Mouse (Mus musculus): ENCODE results near the gene Cbx2. TPM values are rescaled to one million over a fixed set of nuclear protein-coding genes. Genes with fewer than 3 reads are reported as not detected.

The Cbx2 gene
- polyA plus RNA-seq, 1 experiment, result 10.2 TPM

DNA sequence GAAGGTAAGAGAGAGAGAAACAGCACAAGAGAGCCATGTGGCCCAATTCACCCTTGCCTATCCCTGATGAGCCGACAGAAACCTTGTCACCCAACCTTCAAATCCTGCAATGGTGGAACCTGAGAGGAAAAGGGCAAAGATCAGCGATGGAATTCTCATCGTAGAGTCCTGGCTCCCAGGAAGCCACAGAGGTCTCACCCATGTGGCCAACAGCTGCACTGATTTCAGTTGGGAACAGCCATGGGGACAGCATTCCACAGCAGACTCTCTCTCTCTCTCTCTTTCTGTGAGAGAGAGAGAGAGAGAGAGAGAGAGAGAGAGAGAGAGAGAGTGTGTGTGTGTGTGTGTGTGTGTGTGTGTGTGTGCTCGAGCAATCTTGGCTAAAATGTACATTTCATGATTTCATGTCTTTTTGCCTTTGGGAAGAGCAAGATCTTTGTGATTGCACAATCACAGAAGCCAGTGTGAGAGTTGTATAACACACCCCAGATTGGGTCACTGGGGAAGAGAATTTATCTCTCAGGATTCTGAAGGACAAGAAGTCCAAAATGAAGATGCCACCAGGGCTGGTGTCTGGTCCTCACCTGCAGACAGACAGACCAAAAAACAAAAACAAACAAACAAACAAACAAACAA, 21.2 kb upstream of the Cbx2 start:
- TF ChIP-seq POLR2A (IDR thresholded peaks at IDR 0.05; ENCODE audit: insufficient read length, low read depth) (no peak), POLR2AphosphoS2 (IDR thresholded peaks at IDR 0.05; ENCODE audit: insufficient read length, low read depth) (no peak), TCF12 (IDR thresholded peaks at IDR 0.05; ENCODE audit: insufficient read depth, poor library complexity, severe bottlenecking) (no peak), MAX (IDR thresholded peaks at IDR 0.05; ENCODE audit: low read depth) (no peak), MYOG (IDR thresholded peaks at IDR 0.05; ENCODE audit: control insufficient read depth in 1 of 3, insufficient read depth in 1 of 3, insufficient read length in 2 of 3, low read depth in 2 of 3) (peak; percentile 8 to 74 (median 27)), REST (IDR thresholded peaks at IDR 0.05; ENCODE audit: insufficient read depth, insufficient read length) (no peak), SRF (IDR thresholded peaks at IDR 0.05; ENCODE audit: control insufficient read depth, insufficient read length, low read depth) (no peak), USF1 (IDR thresholded peaks at IDR 0.05; ENCODE audit: low read depth) (no peak), TCF3 (IDR thresholded peaks at IDR 0.05; ENCODE audit: insufficient read length, low read depth) (no peak), CEBPB (IDR thresholded peaks at IDR 0.05; ENCODE audit: insufficient read depth, poor library complexity, severe bottlenecking) (peak; percentile 79), E2F4 (IDR thresholded peaks at IDR 0.05; ENCODE audit: insufficient read depth) (no peak), MYOD1 (IDR thresholded peaks at IDR 0.05; ENCODE audit: control insufficient read depth in 1 of 3, insufficient read length in 2 of 3, low read depth in 2 of 3) (peak in 1 of 3 experiments; percentile 72)
- H3K4me3 ChIP-seq, result no peak overlapping the region
- H3K4me2 ChIP-seq (ENCODE audit: low read depth), result no peak overlapping the region
- no peaks in the 10 kb centered on the region for H3K27me3 ChIP-seq (ENCODE audit: control insufficient read depth, insufficient read depth, insufficient read length)
- no peak overlapping the region for H3ac ChIP-seq (ENCODE audit: control insufficient read depth, insufficient read length)
- H3K36me3 ChIP-seq (ENCODE audit: control insufficient read depth, insufficient read depth), result no peaks in the 10 kb centered on the region
- no peaks in the 10 kb centered on the region for H3K79me2 ChIP-seq (ENCODE audit: control insufficient read depth, insufficient read depth)

DNA sequence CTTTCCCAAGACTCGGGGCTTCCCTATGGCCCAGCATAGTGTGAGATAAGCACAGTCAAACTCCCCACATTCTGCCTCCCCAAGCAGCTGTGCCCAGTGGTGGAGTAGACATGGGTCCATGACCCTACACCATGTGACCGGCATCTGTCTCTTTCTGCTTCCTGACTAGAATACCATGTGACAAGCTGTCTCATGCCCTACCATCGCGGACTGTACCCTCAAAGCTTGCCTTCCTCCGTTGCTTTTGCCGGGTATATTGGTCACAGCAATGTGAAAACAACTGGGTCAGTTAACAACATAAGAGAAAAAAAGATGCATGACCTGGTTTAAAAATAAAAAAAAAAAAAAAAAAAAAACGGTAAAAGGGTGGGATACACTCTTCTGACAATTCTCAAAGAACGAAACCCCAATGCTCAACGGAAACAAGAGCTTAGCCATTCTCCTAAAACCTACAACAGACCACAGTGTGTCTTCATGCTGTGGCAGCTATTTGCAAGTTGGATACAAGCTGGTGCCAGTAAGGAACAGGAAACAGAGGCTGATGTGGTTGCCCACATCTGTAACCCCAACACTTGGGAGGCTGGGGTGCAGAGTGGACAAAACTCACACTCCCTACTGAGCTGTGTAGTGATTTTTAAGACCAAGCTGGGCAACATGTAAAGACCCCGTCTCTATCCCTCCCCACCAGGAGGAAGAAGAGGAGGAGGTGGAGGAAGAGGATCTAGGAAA, 17.1 kb upstream of the Cbx2 start:
- TF ChIP-seq POLR2A (IDR thresholded peaks at IDR 0.05; ENCODE audit: insufficient read length, low read depth), result no peak
- TF ChIP-seq MYOD1 (IDR thresholded peaks at IDR 0.05; ENCODE audit: control insufficient read depth in 1 of 3, insufficient read length in 2 of 3, low read depth in 2 of 3), result no peak
- no peak for TF ChIP-seq SRF (IDR thresholded peaks at IDR 0.05; ENCODE audit: control insufficient read depth, insufficient read length, low read depth)
- no peak for TF ChIP-seq POLR2AphosphoS2 (IDR thresholded peaks at IDR 0.05; ENCODE audit: insufficient read length, low read depth)
- no peak for TF ChIP-seq MAX (IDR thresholded peaks at IDR 0.05; ENCODE audit: low read depth)
- no peak for TF ChIP-seq USF1 (IDR thresholded peaks at IDR 0.05; ENCODE audit: low read depth)
- TF ChIP-seq CEBPB (IDR thresholded peaks at IDR 0.05; ENCODE audit: insufficient read depth, poor library complexity, severe bottlenecking), result no peak
- TF ChIP-seq REST (IDR thresholded peaks at IDR 0.05; ENCODE audit: insufficient read depth, insufficient read length), result no peak
- TF ChIP-seq E2F4 (IDR thresholded peaks at IDR 0.05; ENCODE audit: insufficient read depth), result no peak
- TF ChIP-seq TCF12 (IDR thresholded peaks at IDR 0.05; ENCODE audit: insufficient read depth, poor library complexity, severe bottlenecking), result no peak
- no peak for TF ChIP-seq TCF3 (IDR thresholded peaks at IDR 0.05; ENCODE audit: insufficient read length, low read depth)
- TF ChIP-seq MYOG (IDR thresholded peaks at IDR 0.05; ENCODE audit: control insufficient read depth in 1 of 3, insufficient read depth in 1 of 3, insufficient read length in 2 of 3, low read depth in 2 of 3), result no peak
- Histone ChIP-seq H3K36me3 (ENCODE audit: control insufficient read depth, insufficient read depth) (no peaks in the 10 kb centered on the region), H3K4me3 (no peak overlapping the region), H3K79me2 (ENCODE audit: control insufficient read depth, insufficient read depth) (no peaks in the 10 kb centered on the region), H3ac (ENCODE audit: control insufficient read depth, insufficient read length) (no peak overlapping the region), H3K27me3 (ENCODE audit: control insufficient read depth, insufficient read depth, insufficient read length) (no peaks in the 10 kb centered on the region), H3K4me2 (ENCODE audit: low read depth) (no peak overlapping the region)

- H3K36me3 ChIP-seq (ENCODE audit: control insufficient read depth, insufficient read depth), result no peaks in the 10 kb centered on the region
- no peaks in the 10 kb centered on the region for H3K79me2 ChIP-seq (ENCODE audit: control insufficient read depth, insufficient read depth)
- TF ChIP-seq MYOD1 (IDR thresholded peaks at IDR 0.05; ENCODE audit: control insufficient read depth in 1 of 3, insufficient read length in 2 of 3, low read depth in 2 of 3), result no peak
- no peak for TF ChIP-seq USF1 (IDR thresholded peaks at IDR 0.05; ENCODE audit: low read depth)
- no peak for TF ChIP-seq MAX (IDR thresholded peaks at IDR 0.05; ENCODE audit: low read depth)
- TF ChIP-seq TCF3 (IDR thresholded peaks at IDR 0.05; ENCODE audit: insufficient read length, low read depth), result no peak
- TF ChIP-seq POLR2AphosphoS2 (IDR thresholded peaks at IDR 0.05; ENCODE audit: insufficient read length, low read depth), result no peak
- TF ChIP-seq CEBPB (IDR thresholded peaks at IDR 0.05; ENCODE audit: insufficient read depth, poor library complexity, severe bottlenecking), result no peak
- TF ChIP-seq REST (IDR thresholded peaks at IDR 0.05; ENCODE audit: insufficient read depth, insufficient read length), result no peak
- no peak for TF ChIP-seq SRF (IDR thresholded peaks at IDR 0.05; ENCODE audit: control insufficient read depth, insufficient read length, low read depth)
- no peak for TF ChIP-seq E2F4 (IDR thresholded peaks at IDR 0.05; ENCODE audit: insufficient read depth)
- no peak for TF ChIP-seq TCF12 (IDR thresholded peaks at IDR 0.05; ENCODE audit: insufficient read depth, poor library complexity, severe bottlenecking)
- TF ChIP-seq POLR2A (IDR thresholded peaks at IDR 0.05; ENCODE audit: insufficient read length, low read depth), result no peak
- TF ChIP-seq MYOG (IDR thresholded peaks at IDR 0.05; ENCODE audit: control insufficient read depth in 1 of 3, insufficient read depth in 1 of 3, insufficient read length in 2 of 3, low read depth in 2 of 3), result no peak
- H3K4me3 ChIP-seq, result no peak overlapping the region
- no peaks in the 10 kb centered on the region for H3K27me3 ChIP-seq (ENCODE audit: control insufficient read depth, insufficient read depth, insufficient read length)
- no peak overlapping the region for H3ac ChIP-seq (ENCODE audit: control insufficient read depth, insufficient read length)
- H3K4me2 ChIP-seq (ENCODE audit: low read depth), result no peak overlapping the region
These were observed 16.3 kb upstream of the Cbx2 start for GRCm38 (mm10) chr11:119006462-119006861.

DNA sequence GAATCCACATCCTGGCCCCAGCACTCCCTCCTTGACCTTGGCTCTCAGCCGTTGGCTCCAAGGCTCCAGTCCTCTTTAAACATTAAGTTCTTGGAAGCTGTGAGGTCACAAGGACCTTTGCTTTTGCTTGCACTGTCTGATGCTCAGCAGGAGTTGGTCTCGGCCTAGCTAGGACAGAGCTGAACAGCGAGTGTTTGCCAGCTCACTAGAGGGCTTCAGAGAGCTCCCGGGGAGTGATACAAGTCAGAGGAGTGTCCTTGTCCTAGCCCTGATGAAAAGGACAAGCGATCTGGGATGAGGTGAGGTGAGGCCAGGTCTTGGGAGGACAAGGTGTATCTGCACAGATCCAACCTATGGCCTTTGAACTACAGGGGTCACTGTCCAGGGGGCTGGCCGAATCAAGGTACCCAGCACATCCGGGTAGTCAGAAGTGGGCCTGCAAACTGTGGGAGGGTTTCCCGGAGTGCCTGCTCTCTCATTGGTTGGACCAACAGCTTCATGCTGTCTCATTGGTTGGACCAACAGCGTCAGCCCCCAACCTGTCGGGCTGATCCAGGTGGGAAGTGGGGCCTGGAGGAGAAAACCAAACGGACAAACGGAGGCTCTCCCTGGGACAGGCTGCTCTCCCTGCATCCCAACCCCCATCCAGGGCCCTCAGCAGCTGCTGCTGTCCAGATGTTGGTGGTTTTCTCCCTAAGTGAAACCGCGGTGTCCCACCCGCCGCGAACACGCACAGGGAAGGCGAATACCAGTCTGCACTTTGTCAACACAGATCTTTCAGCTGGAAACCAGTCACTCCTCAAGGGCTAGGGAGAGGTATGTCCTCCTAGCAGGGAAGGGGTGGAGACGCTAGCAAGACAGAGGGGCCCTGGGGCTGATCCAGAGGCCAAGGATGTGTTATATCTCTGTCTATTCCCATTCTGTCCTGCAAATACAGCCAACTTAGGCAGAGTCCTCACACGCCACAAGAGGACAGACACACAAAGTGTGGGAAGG, 15.0 kb upstream of the Cbx2 start:
- Histone ChIP-seq H3ac (ENCODE audit: control insufficient read depth, insufficient read length) (no peak overlapping the region), H3K27me3 (ENCODE audit: control insufficient read depth, insufficient read depth, insufficient read length) (no peaks in the 10 kb centered on the region), H3K36me3 (ENCODE audit: control insufficient read depth, insufficient read depth) (no peaks in the 10 kb centered on the region), H3K4me2 (ENCODE audit: low read depth) (no peak overlapping the region), H3K4me3 (no peak overlapping the region), H3K79me2 (ENCODE audit: control insufficient read depth, insufficient read depth) (no peaks in the 10 kb centered on the region)
- no peak for TF ChIP-seq POLR2A (IDR thresholded peaks at IDR 0.05; ENCODE audit: insufficient read length, low read depth)
- TF ChIP-seq MYOD1 (IDR thresholded peaks at IDR 0.05; ENCODE audit: control insufficient read depth in 1 of 3, insufficient read length in 2 of 3, low read depth in 2 of 3), result no peak
